ENCODE assay signal across 7 mouse cellular contexts in genomic region chr9:35335888-35336700, GRCm38 (mm10).
DNase-seq lines count a peak whose midpoint lies in the region; ATAC-seq lines count a peak whose summit lies in the region.

No protein-coding gene starts in this region.

- no peak overlapping the region for H3K4me3 ChIP-seq in midbrain, embryonic 11.5 days (ENCODE audit: low read depth, low read length)
- H3K4me3 ChIP-seq in midbrain, embryonic 10.5 days: no peak overlapping the region
- no peak overlapping the region for H3K4me3 ChIP-seq in hindbrain, embryonic 14.5 days (replicated peaks; ENCODE audit: low read length)

- no peaks in the 10 kb centered on the region for H3K36me3 ChIP-seq in midbrain, embryonic 11.5 days (ENCODE audit: control insufficient read depth, insufficient read depth, low read length)
- H3K36me3 ChIP-seq in midbrain, embryonic 10.5 days: no peaks in the 10 kb centered on the region
- no peaks in the 10 kb centered on the region for H3K36me3 ChIP-seq in hindbrain, embryonic 14.5 days (replicated peaks; ENCODE audit: control insufficient read depth, insufficient read depth)

- peaks cover 54% of the 10 kb centered on the region for H3K27me3 ChIP-seq in midbrain, embryonic 11.5 days (ENCODE audit: control insufficient read depth, insufficient read depth, low read length)
- H3K27me3 ChIP-seq in midbrain, embryonic 10.5 days (ENCODE audit: low read depth, poor library complexity, severe bottlenecking): peaks cover 95% of the 10 kb centered on the region
- peaks cover 58% of the 10 kb centered on the region for H3K27me3 ChIP-seq in hindbrain, embryonic 14.5 days (ENCODE audit: control insufficient read depth, insufficient read depth, low read length)

- no peak for ATAC-seq in midbrain, embryonic 11.5 days (ENCODE audit: low FRiP score)
- peak; percentile 57; the same call in 1 of the 2 replicates for ATAC-seq in hindbrain, embryonic 14.5 days (ENCODE audit: low FRiP score)
- ATAC-seq in megakaryocyte, adult 5-6 weeks (ENCODE audit: poor library complexity, severe bottlenecking): no peak

- H3K9me3 ChIP-seq in midbrain, embryonic 11.5 days (ENCODE audit: control insufficient read depth, low read length): no peaks in the 10 kb centered on the region
- no peaks in the 10 kb centered on the region for H3K9me3 ChIP-seq in midbrain, embryonic 10.5 days (replicated peaks)
- no peaks in the 10 kb centered on the region for H3K9me3 ChIP-seq in hindbrain, embryonic 14.5 days (ENCODE audit: control insufficient read depth, low read length)

- DNase-seq in midbrain, embryonic 11.5 days (ENCODE audit: low spot score, missing footprints): peak; percentile 64
- DNase-seq in midbrain, embryonic 10.5 days (ENCODE audit: low spot score): no peak
- DNase-seq in cerebellum, postnatal 36 days: peak; percentile 83 to 90
- peak; percentile 63 for DNase-seq in hindbrain, embryonic 14.5 days (ENCODE audit: low spot score)
- DNase-seq in retina, embryonic 14.5 days (ENCODE audit: low spot score): peak; percentile 46
- DNase-seq in spleen, postnatal 14 days (ENCODE audit: low spot score in 2 of 2): no peak

- WGBS in midbrain, embryonic 11.5 days: 69% methylated on average over 15 of the region's 15 CpGs
- 69% methylated on average over 15 of the region's 15 CpGs for WGBS in midbrain, embryonic 10.5 days
- 43% methylated on average over 15 of the region's 15 CpGs for WGBS in hindbrain, embryonic 14.5 days

- no peak overlapping the region for H3K9ac ChIP-seq in midbrain, embryonic 11.5 days (ENCODE audit: low read length)
- no peak overlapping the region for H3K9ac ChIP-seq in hindbrain, embryonic 14.5 days

- H3K27ac ChIP-seq in midbrain, embryonic 11.5 days (ENCODE audit: low read depth, low read length): no peak overlapping the region
- H3K27ac ChIP-seq in midbrain, embryonic 10.5 days (replicated peaks): no peak overlapping the region; the same call in 1 of the 2 replicates
- no peak overlapping the region for H3K27ac ChIP-seq in hindbrain, embryonic 14.5 days

- no peak overlapping the region for H3K4me2 ChIP-seq in midbrain, embryonic 11.5 days
- H3K4me2 ChIP-seq in hindbrain, embryonic 14.5 days (replicated peaks): no peak overlapping the region; the same call in 1 of the 2 replicates

- H3K4me1 ChIP-seq in midbrain, embryonic 11.5 days (ENCODE audit: control insufficient read depth, insufficient read depth, low read length): peaks cover 30% of the 10 kb centered on the region
- H3K4me1 ChIP-seq in midbrain, embryonic 10.5 days: peaks cover 64% of the 10 kb centered on the region
- peaks cover 8% of the 10 kb centered on the region for H3K4me1 ChIP-seq in hindbrain, embryonic 14.5 days (replicated peaks; ENCODE audit: control insufficient read depth, insufficient read depth, low read length)

Comparison
In these comparisons a context has a peak if more than half of its experiments do, and no peak if none do; other contexts are left out.
1. DNase-seq: peak in midbrain, embryonic 11.5 days (single experiment), cerebellum, postnatal 36 days (2 of 2), hindbrain, embryonic 14.5 days (single experiment) and retina, embryonic 14.5 days (single experiment); none in midbrain, embryonic 10.5 days (single experiment) and spleen, postnatal 14 days (0 of 2).